Mouse (Mus musculus) adrenal gland, adult (tissue): ENCODE measurements at regions not wholly inside any gene's neighbourhood (a gene's known extent, or its start where the extent isn't known, plus 50 kb on each side); places are given as distances from the start of the nearest gene placed in this dataset.

Experiments
- DNase-seq, 2 experiments: peaks; one replicate each; pipeline ENCODE4 v3.0.0; 2022 to 2023; ENCODE audit warnings: low spot score in 1 of 2; ENCODE audit not compliant: inconsistent age in 2 of 2

DNA sequence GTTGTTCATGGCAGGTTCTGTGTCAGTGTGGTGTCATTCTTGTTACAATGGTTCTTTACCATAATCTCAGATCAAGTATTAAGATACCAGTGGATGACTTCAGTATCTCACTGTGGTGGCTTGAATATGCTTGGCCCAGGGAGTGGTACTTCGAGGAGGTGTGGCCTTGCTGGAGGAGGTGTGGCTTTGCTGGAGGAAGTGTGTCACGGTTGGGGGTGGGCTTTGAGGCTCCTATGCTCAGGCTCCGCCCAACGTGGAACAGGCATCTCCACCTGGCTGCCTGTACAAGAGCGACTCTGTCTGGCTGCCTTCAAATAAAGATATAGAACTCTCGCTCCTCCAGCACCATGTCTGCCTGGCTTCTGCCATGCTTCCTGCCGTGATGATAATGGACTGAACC is 63.6 kb downstream of the Cd2 start:
- DNase-seq: no peak

GRCm38 (mm10) chr3:101219897-101220296 is 67.8 kb downstream of the Cd2 start:
- no peak for DNase-seq

- no peak for DNase-seq
These were observed 71.0 kb downstream of the Cd2 start for GRCm38 (mm10) chr3:101216711-101217110.

DNA sequence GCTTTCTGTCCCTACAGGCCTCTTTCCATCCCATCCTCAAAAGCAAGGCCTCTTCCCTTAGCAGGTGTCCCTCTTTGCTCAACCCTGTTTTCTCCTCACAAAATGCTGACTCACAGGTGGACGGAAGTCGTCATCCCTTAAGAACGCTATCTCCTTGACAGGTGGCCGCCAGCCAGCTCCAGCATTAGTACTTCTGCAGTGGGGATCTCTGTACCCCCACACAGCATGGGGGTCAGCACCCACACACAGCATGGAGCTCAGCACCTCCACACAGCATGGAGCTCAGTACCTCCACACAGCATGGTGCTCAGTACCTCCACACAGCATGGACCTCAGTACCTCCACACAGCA is 74.6 kb downstream of the Cd2 start:
- DNase-seq: peak in 1 of 2 experiments; percentile 25

- DNase-seq: peak in 1 of 2 experiments; percentile 40
These were observed 75.1 kb downstream of the Cd2 start for GRCm38 (mm10) chr3:101212403-101213211.

DNA sequence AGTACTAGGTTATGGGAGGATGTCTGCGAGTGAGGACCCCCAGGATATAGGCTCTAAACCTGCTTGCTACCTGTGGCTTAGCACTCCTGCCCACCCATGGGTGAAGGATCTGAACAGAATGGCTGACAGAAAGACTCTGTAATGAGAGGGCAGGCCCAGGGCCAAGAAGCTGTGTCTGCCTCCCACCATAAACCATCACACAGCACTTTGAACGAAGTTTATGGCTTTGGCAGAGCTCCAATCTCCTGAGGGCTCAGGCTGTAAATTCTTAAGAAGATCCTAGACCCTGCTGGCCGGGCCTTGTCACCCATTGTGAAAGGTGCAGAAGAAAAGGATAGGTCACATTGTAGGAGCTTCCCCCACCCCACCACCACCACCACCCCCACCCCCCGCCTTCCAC is 75.8 kb downstream of the Cd2 start:
- no peak for DNase-seq

DNA sequence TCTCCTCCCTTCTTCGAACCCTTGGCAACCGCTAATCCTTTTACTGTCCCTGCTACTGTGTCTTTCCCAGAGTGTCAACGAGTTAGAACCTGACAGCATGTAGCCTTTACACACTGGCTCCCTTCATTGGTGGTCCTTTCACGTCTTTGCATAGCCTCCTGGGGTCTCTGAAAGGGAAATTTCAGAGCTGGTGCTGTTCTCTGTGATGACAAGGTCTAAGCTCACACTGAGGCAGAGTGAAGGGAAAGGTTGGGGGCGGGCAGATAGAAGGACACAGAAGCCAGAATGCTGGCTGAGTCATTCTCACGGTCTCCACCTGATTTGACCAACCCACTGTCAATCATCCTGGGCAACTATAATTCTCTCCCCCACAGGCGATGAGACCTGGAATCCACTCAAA is 78.2 kb downstream of the Cd2 start:
- peak in 1 of 2 experiments; percentile 24 for DNase-seq

DNA sequence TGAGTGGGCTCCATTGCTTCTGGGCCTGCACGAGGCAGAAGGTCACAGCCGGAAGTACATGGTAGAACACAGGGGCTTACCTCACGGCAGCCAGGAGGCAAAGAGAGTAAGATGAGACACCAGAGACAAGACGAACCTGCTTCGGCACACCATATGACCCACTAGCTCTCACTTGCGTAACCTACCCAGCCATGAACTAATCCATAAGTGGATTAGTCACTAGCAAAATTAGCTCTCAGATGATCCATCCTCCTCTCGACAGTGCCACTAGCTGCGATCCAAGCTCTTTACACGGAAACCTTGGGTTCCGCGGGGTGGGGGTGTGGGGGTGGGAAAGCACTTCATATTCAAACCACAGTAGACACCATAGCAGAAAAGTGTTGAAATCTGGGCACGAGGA is 79.0 kb downstream of the Cd2 start:
- DNase-seq: no peak

DNA sequence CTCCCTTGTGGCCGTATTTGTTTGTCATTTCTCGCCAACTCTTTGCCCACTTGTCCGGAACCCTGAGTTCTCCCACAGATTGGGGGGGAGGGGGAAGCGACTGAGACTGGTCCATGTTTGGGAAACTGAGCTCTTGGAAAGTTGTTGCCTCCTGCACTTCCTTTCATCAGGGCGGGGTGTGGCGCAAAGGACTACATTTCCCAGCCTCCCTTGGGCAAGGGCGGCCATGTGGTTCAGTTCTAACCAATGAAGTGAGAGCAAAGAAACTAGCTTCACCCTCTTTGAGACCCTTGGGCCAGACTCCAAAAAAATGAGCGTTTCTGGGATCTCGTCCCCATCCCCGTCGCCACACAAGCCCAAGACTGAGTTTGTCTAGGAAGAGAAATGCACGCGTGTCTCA is 81.6 kb downstream of the Cd2 start:
- peak; percentile 11 to 35 for DNase-seq

- DNase-seq: no peak
These were observed 84.6 kb upstream of the Ptgfrn start for GRCm38 (mm10) chr3:101194725-101195124.

DNA sequence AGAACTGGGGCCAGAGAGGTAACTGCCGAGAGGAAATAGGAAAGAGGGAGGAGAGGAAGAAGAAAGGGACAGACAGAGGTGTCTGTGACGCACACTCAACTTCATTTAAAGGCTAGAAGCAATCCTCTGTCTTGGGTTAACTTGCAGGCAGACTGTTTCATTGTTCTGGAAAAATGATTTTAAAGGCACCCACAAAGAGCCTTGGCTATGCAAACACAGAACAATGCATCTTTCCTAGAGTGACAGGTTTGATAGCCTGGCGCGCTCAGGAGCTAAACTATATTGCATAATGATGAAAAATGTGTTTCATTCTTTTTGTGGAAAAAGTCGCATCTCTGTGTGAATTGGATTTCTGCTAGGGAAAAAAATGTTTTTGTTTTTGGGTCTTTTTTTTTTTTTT is 84.2 kb upstream of the Ptgfrn start:
- DNase-seq: no peak

GRCm38 (mm10) chr3:101191298-101191986 is 81.4 kb upstream of the Ptgfrn start:
- no peak for DNase-seq

DNA sequence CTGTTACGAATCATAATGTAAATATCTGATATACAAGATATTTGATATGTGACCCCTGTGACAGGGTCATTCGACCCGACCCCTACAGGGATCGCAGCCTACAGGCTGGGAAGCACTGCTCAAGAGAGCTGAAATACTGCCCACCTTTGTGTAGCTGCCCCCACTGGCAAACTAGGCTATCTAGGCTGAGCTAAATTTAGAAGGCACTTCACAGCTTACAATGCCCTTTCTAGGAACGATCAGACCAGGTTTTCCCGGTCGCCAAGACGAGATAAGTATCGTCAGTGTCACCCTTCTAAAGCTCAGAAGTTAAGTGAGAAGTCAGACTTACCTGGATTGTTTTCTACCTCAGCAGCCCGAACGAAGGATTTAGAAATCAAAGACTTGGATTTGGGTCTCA is 71.9 kb upstream of the Ptgfrn start:
- no peak for DNase-seq

GRCm38 (mm10) chr3:101173954-101174353 is 63.9 kb upstream of the Ptgfrn start:
- no peak for DNase-seq

GRCm38 (mm10) chr3:101170037-101171019 is 60.2 kb upstream of the Ptgfrn start:
- no peak for DNase-seq

DNA sequence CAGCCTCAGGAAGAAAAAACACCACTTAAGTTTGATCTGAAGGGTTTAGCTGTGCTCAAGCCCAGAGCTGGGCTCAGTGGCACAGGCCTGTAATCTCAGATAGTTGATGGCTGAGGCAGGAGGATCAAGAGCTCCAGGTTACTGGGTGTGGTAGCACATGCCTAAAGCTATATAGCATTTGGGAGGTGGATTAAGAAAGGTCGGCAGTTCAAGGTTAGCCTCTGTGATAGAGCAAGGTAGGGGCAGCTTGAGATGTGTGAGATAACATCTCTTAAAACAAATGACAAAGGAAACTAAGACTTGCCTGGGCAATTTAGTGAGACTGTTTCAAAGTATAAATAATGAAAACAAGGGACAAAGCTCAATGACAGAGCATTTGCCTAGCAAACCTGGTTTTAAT is 56.9 kb upstream of the Ptgfrn start:
- no peak for DNase-seq

DNA sequence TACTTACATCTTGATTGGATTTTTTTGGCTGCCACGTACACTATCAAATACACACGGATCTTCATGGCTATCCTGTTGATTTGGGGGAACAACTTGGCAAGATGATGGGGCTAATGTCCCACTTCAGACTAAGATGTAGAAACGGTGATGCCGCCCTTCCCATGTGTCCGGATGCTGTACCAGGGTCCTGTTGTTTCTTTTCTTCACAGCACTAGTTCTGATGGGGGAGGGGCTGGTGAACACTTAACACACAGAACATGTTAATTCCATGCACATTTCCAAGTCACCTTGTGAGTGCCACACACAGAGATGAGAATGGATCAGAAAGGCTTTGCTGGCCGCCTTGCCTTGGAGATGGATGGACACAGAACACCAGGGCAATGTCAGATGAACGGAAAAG is 56.5 kb upstream of the Ptgfrn start:
- no peak for DNase-seq

DNA sequence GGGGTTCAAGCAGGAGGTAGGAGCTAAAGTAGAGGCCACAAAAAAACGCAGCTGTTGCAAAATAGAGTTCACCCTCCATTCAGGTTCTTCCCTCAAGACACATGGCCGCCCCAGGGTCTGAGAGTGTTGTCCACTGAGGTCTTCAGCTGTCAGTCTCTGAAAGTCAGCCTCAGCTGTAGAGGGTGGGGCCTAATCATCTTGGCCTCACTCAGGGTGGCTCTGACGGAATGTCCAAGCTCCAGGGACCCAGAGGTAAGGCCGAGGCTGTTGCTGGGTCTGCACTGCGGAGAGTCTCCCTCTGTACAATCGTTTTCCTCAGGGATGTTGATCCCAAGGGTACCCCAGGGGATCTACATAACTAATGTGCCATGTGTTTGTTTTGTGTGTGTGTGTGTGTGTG is 55.2 kb upstream of the Ptgfrn start:
- DNase-seq: no peak

GRCm38 (mm10) chr3:101164771-101165170 is 54.7 kb upstream of the Ptgfrn start:
- no peak for DNase-seq

DNA sequence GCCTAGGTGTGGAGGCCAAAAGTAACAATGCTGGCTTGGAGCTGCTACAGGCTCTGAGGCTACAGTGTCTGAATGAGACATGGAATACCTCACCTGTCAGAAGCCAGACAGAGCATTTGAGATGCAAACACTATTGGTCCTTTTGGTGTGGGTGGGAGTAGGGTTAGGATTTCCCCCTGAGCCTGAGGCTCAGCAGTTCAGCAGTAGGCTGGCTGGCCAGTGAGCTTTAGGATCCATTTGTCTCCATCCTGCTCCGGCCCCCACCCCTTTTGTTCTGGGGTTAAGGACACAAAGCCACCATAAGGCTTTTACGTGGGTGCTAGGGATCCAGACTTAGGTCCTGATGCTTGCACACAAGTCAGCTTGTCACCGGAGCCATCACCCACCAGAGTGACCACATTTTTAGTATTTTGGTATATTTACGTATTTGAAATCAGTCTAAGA is 53.9 kb upstream of the Ptgfrn start:
- DNase-seq: no peak
